Mouse (Mus musculus): Measurements from ENCODE around the gene Srd5a3.

GRCm38 (mm10) chr5:76179791-76180190, 39.7 kb downstream of the Srd5a3 start:
- TF ChIP-seq CTCF (IDR thresholded peaks at IDR 0.05; ENCODE audit: borderline replicate concordance, control insufficient read depth, extremely low read depth, insufficient read depth, low read length, poor library complexity) (no peak), POLR2A (IDR thresholded peaks at IDR 0.05; ENCODE audit: control insufficient read depth, extremely low read depth, insufficient read depth, low read length, poor library complexity) (no peak)

Measured in thymus, adult 2 months (tissue).